Mouse (Mus musculus): ENCODE measurements around the gene Snap23. TPM values are rescaled to one million over a fixed set of nuclear protein-coding genes. Genes with fewer than 3 reads are reported as not detected.

Snap23 gene
- polyA plus RNA-seq (2012; fragmentation: generic; extraction: Trizol): 1 to 10 TPM in 1 of 2 experiments, under 1 TPM in 1; 0.66 to 8.3 TPM

GRCm38 (mm10) chr2:120566886-120567797 is at the start of gene Snap23:
Gene Snap23 (plus strand): TSS chr2:120567671.

GRCm38 (mm10) chr2:120563235-120563990 is 4.1 kb upstream of the Snap23 start, which contains the start of gene Zfp106:
Gene Zfp106 (minus strand): TSS chr2:120563843.

GRCm38 (mm10) chr2:120608830-120609723 is 41.6 kb downstream of the Snap23 start, which contains the start of the genes Haus2 and Lrrc57:
Gene Haus2 (plus strand): TSS chr2:120609383.
Gene Lrrc57 (minus strand): TSS chr2:120609520.

GRCm38 (mm10) chr2:120628886-120629735 is 61.6 kb downstream of the Snap23 start, which contains the start of gene Stard9:
Gene Stard9 (plus strand): TSS chr2:120629121.

Other genes starting within 250 kb of the Snap23 start
- gene Vps39, start 214.5 kb upstream of the Snap23 start, polyA plus RNA-seq (2012; fragmentation: generic; extraction: Trizol): 10 to 100 TPM in 1 of 2 experiments, 1 to 10 TPM in 1; 1.4 to 11.8 TPM
- gene Ganc, start 163.8 kb upstream of the Snap23 start, polyA plus RNA-seq (2012; fragmentation: generic; extraction: Trizol): 10 to 100 TPM in 1 of 2 experiments, under 1 TPM in 1; 0.36 to 10.3 TPM
- 1 to 10 TPM in 1 of 2 experiments, under 1 TPM in 1; 0.26 to 8.1 TPM for gene Tmem87a, start 163.6 kb upstream of the Snap23 start, polyA plus RNA-seq (2012; fragmentation: generic; extraction: Trizol)
- gene Capn3, start 111.7 kb upstream of the Snap23 start, polyA plus RNA-seq (2012; fragmentation: generic; extraction: Trizol): under 1 TPM in 1 of 2 experiments, not detected in 1; 0.37 TPM
- 10 to 100 TPM in 1 of 2 experiments, 1 to 10 TPM in 1; 2.2 to 19.0 TPM for gene Zfp106, start 3.8 kb upstream of the Snap23 start, polyA plus RNA-seq (2012; fragmentation: generic; extraction: Trizol)
- 1 to 10 TPM in 1 of 2 experiments, under 1 TPM in 1; 0.37 to 1.9 TPM for gene Haus2, start 41.7 kb downstream of the Snap23 start, polyA plus RNA-seq (2012; fragmentation: generic; extraction: Trizol)
- 1 to 10 TPM in 1 of 2 experiments, under 1 TPM in 1; 0.56 to 3.3 TPM for gene Lrrc57, start 41.8 kb downstream of the Snap23 start, polyA plus RNA-seq (2012; fragmentation: generic; extraction: Trizol)
- gene Stard9, start 61.5 kb downstream of the Snap23 start, polyA plus RNA-seq (2012; fragmentation: generic; extraction: Trizol): 1 to 10 TPM in 1 of 2 experiments, under 1 TPM in 1; 0.27 to 4.8 TPM

Measured in C3H10T1/2 (cell line).